Mouse (Mus musculus): ENCODE measurements around the gene Gm20388.

DNA sequence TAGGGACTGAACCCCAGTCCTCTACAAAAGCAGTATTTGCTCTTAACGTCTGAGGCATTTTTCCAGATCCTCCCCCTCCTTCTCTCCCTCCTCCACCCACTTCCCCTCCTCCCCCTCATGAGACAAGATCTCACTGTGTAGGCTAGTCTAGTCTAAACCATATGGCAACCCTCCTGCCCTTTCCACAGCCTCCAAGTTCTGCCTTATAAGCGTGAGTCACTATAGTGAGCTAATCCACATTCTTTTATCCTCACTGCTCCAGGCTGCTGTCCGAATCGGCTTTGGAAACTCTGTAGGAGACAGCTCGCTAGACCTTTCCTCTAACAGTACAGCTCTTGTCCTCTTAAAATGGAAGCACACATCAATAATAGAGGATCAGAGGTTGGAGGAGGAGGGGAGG, 3956.3 kb downstream of the Gm20388 start:
- TF ChIP-seq CTCF (IDR thresholded peaks at IDR 0.05; ENCODE audit: borderline replicate concordance, extremely low read depth, insufficient read depth, insufficient read length), result no peak
- no peak for TF ChIP-seq POLR2A (IDR thresholded peaks at IDR 0.05; ENCODE audit: borderline replicate concordance, extremely low read depth, insufficient read depth, insufficient read length, poor library complexity, severe bottlenecking)

Measured in brain, embryonic 14.5 days (tissue).